Mouse (Mus musculus) heart, embryonic 14.5 days (tissue): ENCODE results near the gene Shpk. TPM values are rescaled to one million over a fixed set of nuclear protein-coding genes. Genes with fewer than 3 reads are reported as not detected.

Source experiments
- ATAC-seq: fragments of 200-750 bp; cut with Nextera tagmentation; 2 replicates; pipeline ENCODE4 v1.8.0; 2017; ENCODE audit warnings: low read depth, moderate TSS enrichment; ENCODE audit not compliant: insufficient number of reproducible peaks, insufficient read depth, low FRiP score
- H3K27ac ChIP-seq, 2 experiments: fragments of 200-500 bp in 1 of 2; fragments of 300-500 bp in 1 of 2; sonication (generic) in 1 of 2; replicated peaks in 1 of 2; 2 replicates each; pipeline ENCODE4 v1.5.1; 2012 to 2014; ENCODE audit warnings: low read depth in 2 of 2, low read length in 2 of 2, control low read depth in 1 of 2, mild to moderate bottlenecking in 1 of 2, mixed read lengths in 1 of 2; ENCODE audit not compliant: control insufficient read depth in 1 of 2, insufficient read depth in 1 of 2
- H3K27me3 ChIP-seq: fragments of 300-500 bp; sonication (generic); 2 replicates; pipeline ENCODE4 v1.6.1; 2014; ENCODE audit warnings: mild to moderate bottlenecking, low read length, control low read depth; ENCODE audit not compliant: control insufficient read depth, insufficient read depth
- H3K36me3 ChIP-seq: fragments of 300-500 bp; sonication (generic); 2 replicates; pipeline ENCODE4 v1.6.1; 2014; ENCODE audit warnings: mild to moderate bottlenecking, control low read depth, low read length, mixed read lengths; ENCODE audit not compliant: control insufficient read depth, insufficient read depth
- H3K4me1 ChIP-seq, 2 experiments: fragments of 200-500 bp in 1 of 2; fragments of 300-500 bp in 1 of 2; sonication (generic) in 1 of 2; 2 replicates each; pipeline ENCODE4 v1.6.1; 2012 to 2014; ENCODE audit warnings: low read length in 2 of 2, control low read depth in 1 of 2, mixed read lengths in 1 of 2; ENCODE audit not compliant: control insufficient read depth in 2 of 2, insufficient read depth in 2 of 2
- H3K4me2 ChIP-seq: fragments of 300-500 bp; sonication (generic); 2 replicates; pipeline ENCODE4 v1.6.1; 2014; ENCODE audit warnings: mild to moderate bottlenecking, low read length
- H3K4me3 ChIP-seq, 2 experiments: fragments of 200-500 bp in 1 of 2; fragments of 300-500 bp in 1 of 2; sonication (generic) in 1 of 2; 2 replicates each; pipeline ENCODE4 v1.5.1; 2012 to 2014; ENCODE audit warnings: low read length in 2 of 2, mild to moderate bottlenecking in 2 of 2, control low read depth in 1 of 2, low read depth in 1 of 2, moderate library complexity in 1 of 2; ENCODE audit not compliant: control insufficient read depth in 1 of 2, insufficient read depth in 1 of 2
- H3K9ac ChIP-seq: fragments of 300-500 bp; sonication (generic); 2 replicates; pipeline ENCODE4 v1.6.1; 2014; ENCODE audit warnings: mild to moderate bottlenecking, low read length
- H3K9me3 ChIP-seq: fragments of 300-500 bp; sonication (generic); 2 replicates; pipeline ENCODE4 v1.6.1; 2016; ENCODE audit warnings: low read length, control low read depth; ENCODE audit not compliant: control insufficient read depth
- WGBS: fragments of 180-500 bp; shearing (Covaris S2); extraction: QIAGEN DNeasy Blood & Tissue Kit; methylation state at CpG from one replicate; pipeline ENCODE4 v1.1.7; 2014; 5-methylcytosine and 5-hydroxymethylcytosine counted together
- polyA plus RNA-seq: library from polyadenylated mRNA; unstranded; fragments of >200 nt; fragmentation: Nextera tagmentation; extraction: Ambion mirVana; gene quantifications from 2 replicates; pipeline ENCODE4 v1.2.1, GENCODE M21; 2014

Shpk gene
- polyA plus RNA-seq, 1 experiment from 2014 or later, result 0.41 TPM

GRCm38 (mm10) chr11:73267267-73267666, 68.0 kb downstream of the Shpk start, which contains the start of gene Trpv3:
Gene Trpv3 (plus strand): TSS chr11:73267388.
- no peak within 1 kb of the TSS for H3K27ac ChIP-seq
- no peak for ATAC-seq
- H3K9me3 ChIP-seq, result no peaks in the 10 kb centered on the region
- no peak within 1 kb of the TSS for H3K4me3 ChIP-seq
- no peaks in the 10 kb centered on the region for H3K36me3 ChIP-seq
- peaks cover 0 to 4% of the 10 kb centered on the region in 2 experiments; a peak in 1 of 4 replicates for H3K4me1 ChIP-seq
- H3K27me3 ChIP-seq, result peaks cover 5% of the 10 kb centered on the region
- 78% methylated on average over 7 of the region's 7 CpGs for WGBS
- H3K9ac ChIP-seq, result no peak within 1 kb of the TSS
- no peak within 1 kb of the TSS for H3K4me2 ChIP-seq

Other genes with a start within 250 kb of the Shpk start
- gene Atp2a3, start 238.3 kb upstream of the Shpk start, polyA plus RNA-seq, result 2.6 and 2.9 TPM in 2 replicates
- 1.4 and 1.5 TPM in 2 replicates for gene P2rx1, start 200.4 kb upstream of the Shpk start, polyA plus RNA-seq
- gene Camkk1, start 180.5 kb upstream of the Shpk start, polyA plus RNA-seq, result 0.81 and 1.2 TPM in 2 replicates
- 9.5 and 10.3 TPM in 2 replicates for gene Ncbp3, start 151.7 kb upstream of the Shpk start, polyA plus RNA-seq
- gene Itgae, start 108.9 kb upstream of the Shpk start, polyA plus RNA-seq, result 0.22 and 0.36 TPM in 2 replicates
- 7.9 and 8.8 TPM in 2 replicates for gene Haspin, start 61.2 kb upstream of the Shpk start, polyA plus RNA-seq
- gene P2rx5, start 39.0 kb upstream of the Shpk start, polyA plus RNA-seq, result 1.3 and 1.6 TPM in 2 replicates
- gene Emc6, start 22.4 kb upstream of the Shpk start, polyA plus RNA-seq, result 114 and 121 TPM in 2 replicates
- 270 TPM in 2 replicates for gene Tax1bp3, start 22.4 kb upstream of the Shpk start, polyA plus RNA-seq
- 12.3 and 14.0 TPM in 2 replicates for gene Ctns, start 418 bp upstream of the Shpk start, polyA plus RNA-seq
- gene Trpv1, start 34.8 kb downstream of the Shpk start, polyA plus RNA-seq, result not detected in 2 replicates
- 0.04 and 0.15 TPM in 2 replicates for gene Trpv3, start 67.9 kb downstream of the Shpk start, polyA plus RNA-seq
- gene Aspa, start 130.1 kb downstream of the Shpk start, polyA plus RNA-seq, result 0.14 TPM in 1 of 2 replicates, not detected in the other
- gene Gm49340, start 130.3 kb downstream of the Shpk start, polyA plus RNA-seq, result not detected in 2 replicates
- gene Spata22, start 130.3 kb downstream of the Shpk start, polyA plus RNA-seq, result not detected in 2 replicates
- not detected in 2 replicates for gene Olfr20, start 151.3 kb downstream of the Shpk start, polyA plus RNA-seq
- gene Olfr376, start 171.8 kb downstream of the Shpk start, polyA plus RNA-seq, result not detected in 2 replicates
- gene Olfr1, start 200.2 kb downstream of the Shpk start, polyA plus RNA-seq, result not detected in 2 replicates
- not detected in 2 replicates for gene Olfr378, start 229.0 kb downstream of the Shpk start, polyA plus RNA-seq